Comparison of ENCODE assay signal across 8 mouse cellular contexts in genomic region chr9:65294716-65295378, GRCm38 (mm10). TPM values are rescaled to one million over a fixed set of nuclear protein-coding genes. Genes with fewer than 3 reads are reported as not detected.
DNase-seq lines count a peak whose midpoint lies in the region; ATAC-seq lines count a peak whose summit lies in the region.

No protein-coding gene starts in this region.

- DNase-seq in heart, adult 8-10 months (ENCODE audit: low spot score), result peak; percentile 28
- DNase-seq in heart, adult 9 months (ENCODE audit: low spot score in 2 of 2), result no peak
- DNase-seq in testis, postnatal 14 days (ENCODE audit: low spot score), result no peak
- DNase-seq in right cerebral cortex, postnatal 14 days, result no peak
- DNase-seq in cerebellum, adult 9-10 months, result no peak

- peaks cover 14% of the 10 kb centered on the region for H3K4me1 ChIP-seq in embryonic facial prominence, embryonic 12.5 days
- H3K4me1 ChIP-seq in hindbrain, embryonic 15.5 days (replicated peaks), result peaks cover 26% of the 10 kb centered on the region

- H3K9ac ChIP-seq in embryonic facial prominence, embryonic 12.5 days, result peak overlapping the region; percentile 91
- H3K9ac ChIP-seq in hindbrain, embryonic 15.5 days, result peak overlapping the region; percentile 96

- peaks cover 11% of the 10 kb centered on the region; the same call in 1 of the 2 replicates for H3K36me3 ChIP-seq in embryonic facial prominence, embryonic 12.5 days
- peaks cover 9% of the 10 kb centered on the region; the same call in 1 of the 2 replicates for H3K36me3 ChIP-seq in hindbrain, embryonic 15.5 days
- H3K36me3 ChIP-seq in macrophage (ENCODE audit: inconsistent target), result peaks cover 7% of the 10 kb centered on the region

- no peaks in the 10 kb centered on the region for H3K9me3 ChIP-seq in embryonic facial prominence, embryonic 12.5 days
- no peaks in the 10 kb centered on the region for H3K9me3 ChIP-seq in hindbrain, embryonic 15.5 days

- ATAC-seq in embryonic facial prominence, embryonic 12.5 days (ENCODE audit: insufficient number of reproducible peaks, insufficient read depth, low FRiP score, low TSS enrichment), result no peak
- no peak for ATAC-seq in hindbrain, embryonic 15.5 days (ENCODE audit: low FRiP score, low read depth)

- peak overlapping the region; percentile 96 for H3K4me3 ChIP-seq in embryonic facial prominence, embryonic 12.5 days
- H3K4me3 ChIP-seq in hindbrain, embryonic 15.5 days, result peak overlapping the region; percentile 93
- H3K4me3 ChIP-seq in macrophage (ENCODE audit: inconsistent target), result peak overlapping the region; percentile 96

- peak overlapping the region; percentile 80 for H3K4me2 ChIP-seq in embryonic facial prominence, embryonic 12.5 days (replicated peaks)
- peak overlapping the region; percentile 87 for H3K4me2 ChIP-seq in hindbrain, embryonic 15.5 days

- H3K79me2 ChIP-seq in macrophage (ENCODE audit: inconsistent target), result peaks cover 56% of the 10 kb centered on the region

- H3K27ac ChIP-seq in embryonic facial prominence, embryonic 12.5 days, result peak overlapping the region; percentile 88; the same call in 1 of the 2 replicates
- H3K27ac ChIP-seq in hindbrain, embryonic 15.5 days (replicated peaks), result peak overlapping the region; percentile 90
- H3K27ac ChIP-seq in macrophage, result peak overlapping the region; percentile 64

- H3K27me3 ChIP-seq in embryonic facial prominence, embryonic 12.5 days, result no peaks in the 10 kb centered on the region
- no peaks in the 10 kb centered on the region for H3K27me3 ChIP-seq in hindbrain, embryonic 15.5 days

- 3% methylated on average over 28 of the region's 28 CpGs for WGBS in embryonic facial prominence, embryonic 12.5 days
- 4% methylated on average over 28 of the region's 28 CpGs for WGBS in hindbrain, embryonic 15.5 days
- 4% methylated on average over 28 of the region's 28 CpGs for WGBS in macrophage (ENCODE audit: missing documents)

RNA-seq across cellular contexts. Expression of gene Clpx, which starts 0.8 kb away (rescaled TPM):
- 100 to 1,000 TPM in 2 of 4 experiments, 10 to 100 TPM in 2; 82.7 to 113 (median 100) TPM for total RNA-seq in heart, adult 8-10 months (2022)
- polyA plus RNA-seq in embryonic facial prominence, embryonic 12.5 days (2016; fragmentation: Nextera tagmentation; extraction: Ambion mirVana), result 56.5 and 59.1 TPM in 2 replicates
- polyA plus RNA-seq in hindbrain, embryonic 15.5 days (2015; fragmentation: Nextera tagmentation; extraction: Ambion mirVana), result 37.1 and 40.3 TPM in 2 replicates
- total RNA-seq in macrophage (2018; cell fraction: chromatin; rRNA removed), result 10 to 100 TPM; 15.6 to 54.9 (median 32.0) TPM
- total RNA-seq in macrophage (2018; cell fraction: cytosol; rRNA removed), result 10 to 100 TPM; 13.4 to 26.7 (median 21.4) TPM
- total RNA-seq in macrophage (2018; cell fraction: nucleus; rRNA removed), result 10 to 100 TPM; 16.6 to 48.0 (median 24.4) TPM
- polyA plus RNA-seq in macrophage (2018), result 23.2 to 25.3 TPM (median 25.2 TPM) in 3 replicates

RNA-seq across cellular contexts. Expression of gene Cilp, which starts 29.9 kb away (rescaled TPM):
- 1 to 10 TPM; 1.5 to 2.8 (median 2.4) TPM for total RNA-seq in heart, adult 8-10 months (2022)
- polyA plus RNA-seq in embryonic facial prominence, embryonic 12.5 days (2016; fragmentation: Nextera tagmentation; extraction: Ambion mirVana), result 0.95 and 0.99 TPM in 2 replicates
- 0.20 and 0.48 TPM in 2 replicates for polyA plus RNA-seq in hindbrain, embryonic 15.5 days (2015; fragmentation: Nextera tagmentation; extraction: Ambion mirVana)
- not detected for total RNA-seq in macrophage (2018; cell fraction: chromatin; rRNA removed)
- not detected for total RNA-seq in macrophage (2018; cell fraction: cytosol; rRNA removed)
- not detected for total RNA-seq in macrophage (2018; cell fraction: nucleus; rRNA removed)
- not detected in 3 replicates for polyA plus RNA-seq in macrophage (2018)

RNA-seq across cellular contexts. Expression of gene Pdcd7, which starts 51.1 kb away (rescaled TPM):
- total RNA-seq in heart, adult 8-10 months (2022), result 10 to 100 TPM; 13.3 to 16.8 (median 16.0) TPM
- polyA plus RNA-seq in embryonic facial prominence, embryonic 12.5 days (2016; fragmentation: Nextera tagmentation; extraction: Ambion mirVana), result 17.1 and 17.8 TPM in 2 replicates
- 9.7 and 9.8 TPM in 2 replicates for polyA plus RNA-seq in hindbrain, embryonic 15.5 days (2015; fragmentation: Nextera tagmentation; extraction: Ambion mirVana)
- 10 to 100 TPM in 20 of 26 experiments, 1 to 10 TPM in 6; 6.3 to 32.2 (median 14.7) TPM for total RNA-seq in macrophage (2018; cell fraction: chromatin; rRNA removed)
- 10 to 100 TPM in 10 of 26 experiments, 1 to 10 TPM in 16; 4.8 to 14.8 (median 9.6) TPM for total RNA-seq in macrophage (2018; cell fraction: cytosol; rRNA removed)
- 10 to 100 TPM in 19 of 26 experiments, 1 to 10 TPM in 7; 6.0 to 24.5 (median 12.4) TPM for total RNA-seq in macrophage (2018; cell fraction: nucleus; rRNA removed)
- 10.1 to 13.8 TPM (median 10.9 TPM) in 3 replicates for polyA plus RNA-seq in macrophage (2018)
